ENCODE assay signal across 8 mouse cellular contexts in the genomic region with DNA sequence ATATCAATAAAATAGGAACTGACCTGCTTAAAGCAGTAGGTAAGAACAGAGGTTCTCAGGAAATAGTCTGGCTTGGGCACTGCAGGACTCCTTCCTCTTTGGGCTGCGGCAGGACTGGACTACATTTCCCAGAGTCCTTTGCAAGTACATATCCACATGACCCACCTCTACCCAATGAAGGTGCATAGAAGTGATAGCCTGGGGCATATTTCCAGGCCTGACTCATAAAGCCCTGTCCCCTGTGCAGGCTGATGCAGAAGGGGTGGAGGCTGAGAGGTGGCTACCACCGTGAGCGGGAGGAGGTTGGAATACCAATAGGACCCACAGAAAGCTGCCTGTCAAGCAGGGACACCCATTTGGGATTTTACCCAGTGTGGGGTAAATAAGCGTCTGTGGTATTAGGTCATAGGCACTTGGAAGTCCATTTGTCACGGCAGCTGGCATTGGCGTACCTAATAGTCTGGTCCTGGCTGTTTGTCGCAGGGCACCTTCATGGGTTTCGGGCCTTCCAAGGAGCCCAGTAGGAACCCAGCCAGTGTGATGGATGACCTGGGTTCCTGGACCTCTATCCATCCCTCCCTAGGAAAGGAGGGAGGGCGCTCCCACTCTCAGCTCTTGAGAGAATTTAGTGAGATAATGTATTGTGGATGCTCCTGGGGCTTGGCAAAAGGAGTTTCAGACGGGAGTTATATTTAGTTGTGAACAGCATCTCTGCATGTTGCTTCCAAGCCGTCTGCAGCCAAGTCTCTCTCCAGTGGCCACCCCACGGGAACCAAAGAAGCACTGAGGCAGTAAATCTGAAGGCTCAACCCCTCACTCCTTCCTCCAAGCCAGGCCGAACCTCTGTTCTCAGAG.
DNase-seq lines count a peak whose midpoint lies in the region; ATAC-seq lines count a peak whose summit lies in the region.

No protein-coding gene starts in this region.

- no peak overlapping the region for H3K27ac ChIP-seq in forebrain, embryonic 15.5 days (replicated peaks)
- H3K27ac ChIP-seq in liver, embryonic 12.5 days = no peak overlapping the region

- no peaks in the 10 kb centered on the region for H3K36me3 ChIP-seq in forebrain, embryonic 15.5 days
- H3K36me3 ChIP-seq in liver, embryonic 12.5 days = no peaks in the 10 kb centered on the region

- DNase-seq in MN1 (ENCODE audit: low spot score) = peak; percentile 38
- peak; percentile 80 for DNase-seq in cerebellum, adult 11 months
- peak; percentile 51 to 70 for DNase-seq in heart, postnatal 14 days
- DNase-seq in kidney, postnatal 36 days = peak; percentile 51 to 75
- DNase-seq in natural killer cell, adult 2 months (ENCODE audit: low spot score in 2 of 2) = peak; percentile 57 to 59
- peak; percentile 54 for DNase-seq in thymus, postnatal 4 days

- no peak overlapping the region for H3K4me2 ChIP-seq in forebrain, embryonic 15.5 days (replicated peaks)
- no peak overlapping the region for H3K4me2 ChIP-seq in liver, embryonic 12.5 days

- intact Hi-C loops in heart, postnatal 14 days (cut with DNase I) = no loop called here

- no peak overlapping the region for H3K9ac ChIP-seq in forebrain, embryonic 15.5 days (replicated peaks)
- no peak overlapping the region for H3K9ac ChIP-seq in liver, embryonic 12.5 days

- no peaks in the 10 kb centered on the region for H3K9me3 ChIP-seq in forebrain, embryonic 15.5 days
- no peaks in the 10 kb centered on the region for H3K9me3 ChIP-seq in liver, embryonic 12.5 days (replicated peaks)

- H3K4me3 ChIP-seq in forebrain, embryonic 15.5 days = no peak overlapping the region
- no peak overlapping the region for H3K4me3 ChIP-seq in liver, embryonic 12.5 days

- H3K4me1 ChIP-seq in forebrain, embryonic 15.5 days = peaks cover 7% of the 10 kb centered on the region; the same call in 1 of the 2 replicates
- peaks cover 14% of the 10 kb centered on the region for H3K4me1 ChIP-seq in liver, embryonic 12.5 days

- peak; percentile 94 for ATAC-seq in forebrain, embryonic 15.5 days (replicated peaks)
- ATAC-seq in liver, embryonic 12.5 days = peak; percentile 92

- no peaks in the 10 kb centered on the region for H3K27me3 ChIP-seq in forebrain, embryonic 15.5 days
- peaks cover 21% of the 10 kb centered on the region for H3K27me3 ChIP-seq in liver, embryonic 12.5 days (replicated peaks)

- 61% methylated on average over 13 of the region's 13 CpGs for WGBS in forebrain, embryonic 15.5 days
- WGBS in liver, embryonic 12.5 days (ENCODE audit: insufficient replicate concordance) = 58% methylated on average over 13 of the region's 13 CpGs
